Mouse (Mus musculus) adrenal gland, postnatal 4 days (tissue): ENCODE results near the gene Syngr1. TPM values are rescaled to one million over a fixed set of nuclear protein-coding genes. Genes with fewer than 3 reads are reported as not detected.

Source experiments
- DNase-seq, 2 experiments: peaks; one replicate each; pipeline ENCODE4 v3.0.0; 2021 to 2022; ENCODE audit warnings: low spot score in 2 of 2, mixed read lengths in 2 of 2
- total RNA-seq, 2 experiments: library from RNA; stranded (reverse); gene quantifications; 2 replicates each; pipeline ENCODE4 v1.2.3; 2021

The Syngr1 gene
- total RNA-seq, 2 experiments from 2014 or later = 26.4 to 27.6 TPM

DNA sequence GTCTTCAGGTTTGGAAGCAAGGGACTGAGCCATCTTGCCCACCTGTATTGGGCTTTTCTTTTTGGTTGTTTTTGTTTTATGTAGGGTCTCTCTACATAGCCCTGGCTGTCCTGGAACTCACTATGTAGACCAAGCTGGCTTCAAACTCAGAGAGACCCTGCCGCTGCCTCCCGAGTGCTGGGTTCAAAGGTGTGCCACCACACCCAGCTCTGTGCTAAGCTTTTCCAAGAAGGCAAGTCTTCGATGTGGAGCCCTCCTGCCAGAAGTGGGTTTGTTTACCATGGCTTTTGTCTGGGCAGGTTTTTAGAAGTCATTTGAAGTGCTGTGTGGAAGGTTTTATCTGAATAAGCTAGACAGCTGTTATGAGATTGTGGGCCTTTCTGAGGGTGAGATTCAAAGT lies 49.7 kb downstream of the Syngr1 start:
- no peak for DNase-seq

GRCm38 (mm10) chr15:80142130-80142529 lies 51.0 kb downstream of the Syngr1 start:
- no peak for DNase-seq

- no peak for DNase-seq
These were observed 52.6 kb downstream of the Syngr1 start for GRCm38 (mm10) chr15:80143760-80144159.

DNA sequence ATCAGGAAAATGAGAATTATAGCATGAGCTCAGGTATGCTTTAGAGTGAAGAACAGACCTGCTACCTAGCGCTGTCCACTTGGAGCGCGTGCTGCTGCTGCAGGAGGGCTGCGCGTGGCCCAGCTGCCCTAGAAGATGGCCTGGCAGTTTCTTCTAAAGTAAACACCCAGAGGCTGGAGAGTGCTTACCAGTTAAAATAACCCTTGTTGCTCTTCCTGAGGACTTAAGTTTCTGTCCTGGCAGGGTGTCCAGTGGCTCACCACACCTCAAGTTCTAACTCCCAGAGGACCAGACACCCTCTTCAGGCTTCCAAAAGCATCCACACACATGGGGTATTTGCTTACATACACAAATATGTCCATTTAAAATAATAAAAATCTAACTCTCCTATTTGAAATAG lies 54.3 kb downstream of the Syngr1 start:
- DNase-seq = no peak

GRCm38 (mm10) chr15:80146153-80146552 lies 55.0 kb downstream of the Syngr1 start:
- no peak for DNase-seq

DNA sequence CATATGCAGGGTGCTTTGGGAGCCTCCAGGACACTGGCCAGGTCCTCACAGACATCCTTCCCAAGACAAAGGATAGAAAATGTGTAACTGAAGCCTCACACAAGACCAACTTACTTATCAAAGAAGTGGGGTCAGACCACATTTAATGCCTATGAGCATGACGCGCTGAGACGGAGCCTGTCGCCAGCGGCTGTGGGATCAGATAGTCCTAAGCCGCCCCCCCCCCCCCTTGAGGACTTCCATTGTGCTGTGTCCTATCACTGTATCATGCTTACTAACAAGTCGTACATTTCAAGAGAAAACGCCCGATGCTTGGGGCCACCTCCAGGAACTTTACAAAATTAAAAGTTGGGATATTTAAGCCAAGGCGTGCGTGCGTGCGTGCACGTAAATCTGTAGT lies 56.0 kb downstream of the Syngr1 start:
- DNase-seq = no peak

DNA sequence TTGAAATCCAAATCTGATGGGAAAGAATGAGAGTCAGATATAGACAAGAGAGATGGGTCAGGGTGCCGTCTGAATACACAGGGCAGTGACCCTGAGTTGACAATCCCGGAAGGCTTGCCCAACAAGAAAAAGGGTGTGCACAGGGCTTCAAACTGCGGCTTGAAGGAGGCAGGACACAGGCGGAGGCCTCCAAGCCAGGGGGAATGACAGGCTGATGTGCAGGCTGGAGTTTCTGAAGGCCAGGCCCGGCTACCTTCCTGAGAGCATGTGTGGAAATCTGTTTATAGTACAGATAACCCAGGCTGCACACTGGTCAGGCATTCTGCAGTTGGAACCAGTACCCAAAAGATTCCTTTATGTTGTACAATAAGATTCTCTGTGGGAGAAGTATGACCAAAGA lies 56.4 kb downstream of the Syngr1 start:
- no peak for DNase-seq

DNA sequence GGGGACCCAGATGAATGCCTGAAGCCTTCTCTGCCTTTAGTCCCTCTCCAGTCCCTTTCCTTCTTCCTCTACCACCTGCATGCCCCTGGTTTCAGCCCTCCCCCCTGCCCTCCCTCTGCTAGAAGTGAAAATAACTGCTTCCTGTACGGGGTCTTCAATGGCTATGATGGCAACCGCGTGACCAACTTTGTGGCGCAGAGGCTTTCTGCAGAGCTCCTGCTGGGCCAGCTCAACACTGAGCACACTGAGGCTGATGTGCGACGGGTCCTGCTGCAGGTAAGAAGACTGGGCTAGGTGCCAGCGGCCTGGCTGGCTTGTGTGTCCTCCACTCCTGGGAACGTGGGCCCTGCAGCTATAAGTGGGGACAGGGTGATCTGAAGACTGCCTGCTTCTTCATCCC lies 57.4 kb downstream of the Syngr1 start:
- no peak for DNase-seq

DNA sequence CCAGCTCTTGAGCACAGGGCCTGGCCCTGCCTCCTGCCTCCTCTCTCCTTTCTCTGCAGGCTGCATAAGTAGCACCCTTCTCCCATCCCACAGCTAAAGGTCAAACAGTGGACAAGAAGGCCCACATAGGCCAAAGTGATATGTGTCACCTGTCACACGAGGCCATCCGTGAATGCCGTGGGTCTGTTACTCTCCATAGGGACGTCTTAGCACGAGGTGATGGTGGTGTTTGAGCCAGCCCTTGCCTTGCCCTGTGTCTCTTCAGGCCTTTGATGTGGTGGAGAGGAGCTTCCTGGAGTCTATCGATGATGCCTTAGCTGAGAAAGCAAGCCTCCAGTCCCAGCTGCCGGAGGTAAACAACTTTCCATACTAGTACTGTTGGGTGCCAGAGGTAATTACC lies 58.4 kb downstream of the Syngr1 start:
- DNase-seq = no peak

DNA sequence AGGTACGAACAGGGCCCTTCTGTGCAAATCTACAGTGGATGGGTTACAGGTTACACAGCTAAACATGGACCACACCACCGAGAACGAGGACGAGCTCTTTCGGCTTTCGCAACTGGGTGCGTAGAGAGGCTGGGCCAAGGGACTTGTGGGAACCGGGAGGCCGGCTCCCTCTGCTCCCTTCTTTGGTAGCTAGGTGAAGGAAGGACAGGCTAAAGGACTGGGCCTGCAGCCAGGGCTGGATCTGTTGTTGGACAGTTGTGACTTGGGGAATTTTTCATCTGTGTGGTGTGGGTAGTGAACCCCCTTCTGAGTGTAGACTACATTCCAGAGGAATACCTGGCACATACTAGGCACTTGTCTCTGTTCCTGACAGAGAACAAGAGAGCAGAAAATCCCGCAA lies 61.5 kb downstream of the Syngr1 start:
- no peak for DNase-seq

GRCm38 (mm10) chr15:80153757-80154156 lies 62.6 kb downstream of the Syngr1 start:
- DNase-seq = no peak

GRCm38 (mm10) chr15:80155707-80156106 lies 64.6 kb downstream of the Syngr1 start:
- DNase-seq = no peak

GRCm38 (mm10) chr15:80157197-80157943 lies 66.2 kb downstream of the Syngr1 start:
- no peak for DNase-seq

DNA sequence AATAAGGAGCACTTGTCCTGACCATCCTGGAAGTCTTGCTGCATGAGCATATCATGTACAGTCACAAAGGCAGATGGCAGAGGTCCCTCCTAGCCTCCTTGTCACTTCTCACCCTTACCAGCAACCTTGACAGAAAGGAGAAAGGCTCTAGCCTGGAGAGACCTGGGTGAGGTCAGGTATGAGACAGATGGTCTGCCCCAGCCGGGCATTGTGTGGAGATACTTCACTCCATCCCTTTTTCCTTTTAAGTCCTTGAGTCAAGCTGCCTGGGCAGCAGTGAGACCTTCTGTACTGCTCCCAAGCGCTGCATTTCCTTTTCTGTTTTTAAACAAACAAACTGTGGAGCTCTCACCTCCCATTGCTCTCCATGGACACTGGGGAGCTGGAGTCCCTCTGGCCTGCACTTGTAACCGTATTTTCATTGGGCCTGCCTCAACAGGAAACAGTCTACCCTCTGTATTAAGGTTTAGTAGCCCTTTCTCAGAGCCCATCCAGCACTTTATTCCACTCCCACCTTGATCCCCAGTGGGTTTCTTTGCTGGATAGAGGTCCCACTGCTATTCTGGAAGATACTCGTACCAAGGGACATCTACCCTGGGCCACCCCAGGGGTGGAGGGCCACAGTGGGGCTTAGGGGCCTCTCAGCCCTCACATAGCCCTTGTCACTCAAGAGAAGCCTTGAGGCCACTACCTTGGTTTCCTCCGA lies 67.0 kb downstream of the Syngr1 start:
- no peak for DNase-seq

DNA sequence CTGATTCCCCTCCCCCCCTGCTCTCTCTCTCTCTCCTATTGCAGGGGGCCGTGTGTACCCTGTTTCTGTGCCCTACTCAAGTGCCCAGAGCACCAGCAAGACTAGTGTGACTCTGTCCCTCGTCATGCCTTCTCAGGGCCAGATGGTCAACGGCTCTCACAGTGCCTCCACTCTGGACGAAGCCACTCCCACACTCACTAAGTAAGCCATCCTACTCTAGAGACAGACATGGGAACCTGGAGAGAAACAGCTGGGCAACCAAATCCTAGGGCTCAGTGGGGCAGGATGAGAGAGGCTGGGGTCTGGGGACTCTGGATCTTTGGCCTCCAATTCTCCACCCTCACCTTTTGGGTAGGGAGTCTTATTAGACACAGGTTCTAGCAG lies 67.6 kb downstream of the Syngr1 start:
- DNase-seq = no peak

DNA sequence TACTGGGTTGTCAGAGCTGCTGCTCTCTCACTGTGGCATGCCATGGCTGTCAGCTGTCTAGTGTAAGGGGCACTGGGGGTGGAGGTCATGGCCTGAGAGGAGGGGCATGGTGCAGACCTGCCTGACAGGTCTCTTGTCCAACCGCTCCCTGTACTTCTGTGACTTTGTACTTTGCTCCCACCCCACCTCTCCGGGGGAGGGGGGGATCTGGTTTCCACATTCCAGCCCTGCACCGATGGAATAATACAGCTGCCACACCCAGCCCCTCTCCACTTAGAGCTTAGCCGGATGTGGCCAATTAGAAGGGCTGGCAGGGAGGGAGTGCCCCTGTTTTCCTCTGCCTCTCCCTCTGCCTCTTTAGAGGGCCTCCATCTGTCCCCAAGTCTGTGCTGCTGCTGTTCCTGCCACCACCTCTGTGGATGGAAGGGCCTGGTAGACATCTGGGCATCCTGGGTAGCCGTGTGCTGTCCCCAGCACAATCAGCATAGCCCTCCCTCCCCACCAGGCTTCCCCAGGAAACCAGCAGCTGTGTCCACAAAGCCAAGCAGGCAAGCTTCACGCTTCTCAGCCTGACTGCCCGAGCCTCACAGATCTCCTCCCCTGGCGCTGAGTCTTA lies 68.3 kb downstream of the Syngr1 start:
- no peak for DNase-seq

- DNase-seq = no peak
These were observed 69.1 kb downstream of the Syngr1 start for GRCm38 (mm10) chr15:80160223-80160622.

DNA sequence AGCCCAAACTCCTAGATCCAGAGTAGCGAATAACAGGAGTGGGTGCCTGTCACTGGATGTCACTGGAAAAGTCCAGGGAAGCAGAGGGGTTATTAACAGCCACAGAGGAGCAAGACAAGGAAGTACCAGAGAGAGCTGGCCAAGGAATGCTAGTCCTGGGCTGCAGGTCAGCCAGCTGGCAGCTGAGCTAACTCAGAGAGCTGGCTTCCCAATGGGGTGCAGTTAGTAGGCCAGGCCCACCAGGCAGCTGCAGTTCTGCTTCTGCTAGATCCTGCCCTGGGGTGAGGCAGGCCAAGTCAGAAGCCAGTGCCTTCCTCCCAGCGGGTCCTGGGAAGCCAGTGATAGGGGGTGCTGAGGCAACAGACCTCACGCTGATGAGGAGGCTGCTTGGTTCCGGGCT lies 69.6 kb downstream of the Syngr1 start:
- DNase-seq = no peak

DNA sequence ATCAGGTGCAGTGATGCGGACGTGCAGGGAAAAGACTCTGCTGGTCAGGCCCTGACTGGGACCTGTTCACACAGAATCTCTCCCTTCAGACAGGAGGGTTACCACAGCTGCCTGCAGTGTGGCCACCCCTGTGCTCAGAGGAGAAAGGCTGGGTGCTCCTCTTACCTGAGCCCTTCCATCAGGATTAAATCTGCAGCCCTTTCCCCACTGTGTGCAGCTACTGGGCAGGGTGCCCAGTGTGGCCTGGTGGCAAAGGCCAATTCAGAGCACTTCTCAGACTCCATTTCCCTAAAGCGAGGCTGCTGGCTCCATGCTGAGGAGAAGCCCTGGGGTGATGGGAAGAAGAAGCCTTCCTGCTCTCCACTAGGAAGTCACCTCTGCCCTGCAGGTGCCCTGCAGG lies 70.1 kb downstream of the Syngr1 start:
- DNase-seq = no peak

GRCm38 (mm10) chr15:80162401-80162964 lies 71.3 kb downstream of the Syngr1 start:
- no peak for DNase-seq

DNA sequence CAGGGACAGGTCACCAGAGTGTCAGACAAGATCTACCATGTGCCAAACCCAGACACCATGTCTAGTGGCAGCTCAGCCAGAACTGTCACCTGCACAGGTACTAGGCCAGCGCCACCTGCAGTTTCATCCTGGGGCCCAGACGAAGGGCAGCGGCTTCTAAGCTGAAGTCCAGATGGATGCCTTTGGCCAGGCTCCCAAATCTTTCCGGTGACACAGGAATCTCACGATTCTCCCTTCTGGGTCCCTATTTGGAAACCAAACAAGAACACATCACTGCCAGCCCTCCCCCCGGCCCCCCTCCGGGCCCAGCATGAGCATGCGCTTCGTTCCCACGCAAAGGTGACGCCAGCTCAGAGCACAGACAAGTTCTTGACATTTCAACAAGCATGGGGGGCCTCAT lies 72.1 kb downstream of the Syngr1 start:
- DNase-seq = no peak

DNA sequence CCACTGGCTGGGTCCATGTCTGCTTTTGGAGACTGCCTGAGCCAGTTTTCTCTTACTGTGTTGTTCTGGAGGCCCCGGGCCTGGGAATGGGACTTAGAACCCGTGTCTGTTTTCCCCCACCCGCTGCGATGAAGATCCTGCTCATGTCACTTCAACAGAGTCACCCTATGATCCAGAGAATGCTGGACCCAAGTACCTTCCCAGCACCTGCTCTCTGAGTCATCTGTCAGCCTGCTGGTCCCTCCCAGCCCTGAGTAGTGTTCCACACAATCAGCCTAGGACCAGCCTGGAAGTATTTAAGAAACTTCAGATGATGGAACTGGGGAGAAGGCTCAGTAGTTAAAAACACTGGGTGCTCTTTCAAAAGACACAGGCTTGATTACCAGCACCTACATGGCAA lies 72.6 kb downstream of the Syngr1 start:
- DNase-seq = no peak
